Mouse (Mus musculus): ENCODE measurements at regions not wholly inside any gene's neighbourhood (a gene's known extent, or its start where the extent isn't known, plus 50 kb on each side); places are given as distances from the start of the nearest gene placed in this dataset.

DNA sequence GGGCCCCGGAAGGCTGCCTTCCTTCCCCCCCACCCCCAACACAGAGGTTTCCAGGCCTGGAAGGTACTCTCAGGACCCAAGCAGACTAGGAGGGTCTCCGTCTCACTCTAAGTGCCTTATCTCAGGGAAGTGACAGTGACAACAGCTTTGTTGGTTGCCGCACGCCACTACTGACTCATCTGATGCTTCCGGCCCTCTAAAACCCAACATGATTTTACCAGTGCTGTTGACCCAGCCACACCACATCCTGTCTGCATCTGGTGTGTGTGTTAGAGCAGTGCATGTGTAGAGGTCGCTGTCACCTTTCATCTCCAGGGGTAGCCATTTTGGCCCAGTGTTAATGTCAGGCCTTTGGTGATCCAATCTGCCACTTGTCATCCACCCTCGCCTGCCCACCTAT is 206.5 kb downstream of the Rplp1 start:
- no peak for DNase-seq (ENCODE audit: low spot score in 2 of 2)

DNA sequence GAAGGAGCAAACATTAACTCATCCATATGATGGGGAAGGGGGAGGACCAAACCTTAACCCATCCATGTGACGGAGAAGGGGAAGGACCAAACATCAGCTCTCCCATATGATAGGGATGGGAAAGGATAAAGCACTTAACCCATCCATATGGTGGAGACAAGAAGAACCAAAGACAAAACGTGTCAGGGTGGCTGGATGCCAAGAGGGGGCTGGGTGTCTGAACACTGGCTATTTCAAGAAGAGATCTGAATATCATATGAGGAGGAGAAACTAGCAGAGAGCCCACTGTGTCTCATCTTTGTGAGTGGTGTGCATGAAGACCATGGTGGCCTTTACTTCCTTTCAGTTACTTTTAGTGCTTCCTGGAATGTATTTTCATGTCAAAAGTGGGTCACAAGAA is 207.0 kb downstream of the Rplp1 start:
- DNase-seq (ENCODE audit: low spot score in 2 of 2) = no peak

DNA sequence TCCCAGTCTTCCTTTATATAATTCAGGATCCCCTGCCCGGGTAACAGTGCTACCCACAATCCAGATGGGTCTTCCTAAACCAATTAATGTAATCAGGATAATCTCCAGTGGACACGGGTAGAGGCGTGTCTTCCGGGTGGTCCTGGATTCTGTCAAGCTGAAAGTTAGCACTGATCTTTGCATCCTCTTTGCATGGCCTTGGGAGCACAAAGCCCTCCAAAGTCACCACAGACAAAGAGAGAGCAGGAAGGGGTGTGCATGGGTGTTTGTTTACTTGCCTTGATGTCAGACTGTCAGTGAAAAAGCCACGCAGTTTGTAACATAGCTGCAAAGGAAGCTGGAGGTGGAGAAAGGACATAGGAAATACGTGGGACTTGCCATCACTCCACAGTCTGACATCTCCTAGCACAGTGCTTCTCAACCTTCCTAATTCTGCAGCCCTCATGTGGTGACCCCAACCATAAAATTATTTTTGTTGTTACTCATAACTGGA is 208.0 kb downstream of the Rplp1 start:
- DNase-seq (ENCODE audit: low spot score in 2 of 2) = no peak

DNA sequence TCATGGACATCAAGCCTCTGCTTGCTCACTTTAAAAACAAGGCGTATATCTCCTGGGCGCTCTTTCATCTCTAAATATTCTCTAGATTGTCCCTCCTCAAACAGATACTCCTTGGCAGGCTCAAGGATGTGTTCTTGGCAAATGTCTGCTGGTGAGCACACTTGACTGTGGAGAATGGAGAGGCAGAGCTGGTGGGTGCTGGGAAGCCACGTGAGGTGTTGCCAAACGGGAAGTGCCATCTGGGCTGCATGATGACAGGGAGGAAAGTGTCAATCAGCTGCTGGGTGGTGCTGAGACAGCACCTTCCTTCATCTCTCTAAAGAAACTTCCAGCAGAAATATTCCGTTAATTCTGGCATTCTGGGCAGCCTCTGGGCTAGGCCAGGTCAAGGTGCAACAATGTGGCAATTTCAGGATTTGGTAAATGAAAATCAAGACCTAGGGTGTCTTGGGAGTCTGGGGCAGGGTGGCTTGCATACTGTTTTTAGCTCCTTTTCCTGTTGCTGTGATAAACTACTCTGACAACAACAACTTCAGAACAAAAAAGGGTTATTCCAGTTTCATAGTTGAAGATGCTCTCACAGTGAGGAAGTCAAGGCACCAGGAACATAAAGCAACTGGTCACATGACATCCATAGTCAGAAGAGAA is 208.6 kb downstream of the Rplp1 start:
- DNase-seq (ENCODE audit: low spot score in 2 of 2) = peak; percentile 22 to 64

DNA sequence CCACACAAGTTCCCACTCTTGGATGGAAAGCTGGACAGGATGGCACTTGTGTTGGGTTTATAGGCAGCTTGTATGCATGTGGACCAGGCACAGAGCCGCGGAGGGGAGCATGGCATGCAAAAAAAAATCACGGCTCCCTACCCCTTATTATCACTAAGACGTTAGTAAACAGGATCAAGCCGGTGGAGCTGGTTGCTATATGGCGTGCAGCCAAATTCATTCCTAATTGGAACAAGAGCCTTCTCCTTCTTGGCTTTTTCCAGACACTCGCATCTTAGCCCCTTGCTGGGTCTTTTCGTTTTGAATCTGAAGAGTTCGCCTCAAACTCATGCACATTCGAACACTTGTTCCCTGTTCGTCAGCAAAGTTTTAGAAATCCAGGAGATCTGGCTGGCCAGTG is 211.0 kb downstream of the Rplp1 start:
- no peak for DNase-seq (ENCODE audit: low spot score in 2 of 2)

DNA sequence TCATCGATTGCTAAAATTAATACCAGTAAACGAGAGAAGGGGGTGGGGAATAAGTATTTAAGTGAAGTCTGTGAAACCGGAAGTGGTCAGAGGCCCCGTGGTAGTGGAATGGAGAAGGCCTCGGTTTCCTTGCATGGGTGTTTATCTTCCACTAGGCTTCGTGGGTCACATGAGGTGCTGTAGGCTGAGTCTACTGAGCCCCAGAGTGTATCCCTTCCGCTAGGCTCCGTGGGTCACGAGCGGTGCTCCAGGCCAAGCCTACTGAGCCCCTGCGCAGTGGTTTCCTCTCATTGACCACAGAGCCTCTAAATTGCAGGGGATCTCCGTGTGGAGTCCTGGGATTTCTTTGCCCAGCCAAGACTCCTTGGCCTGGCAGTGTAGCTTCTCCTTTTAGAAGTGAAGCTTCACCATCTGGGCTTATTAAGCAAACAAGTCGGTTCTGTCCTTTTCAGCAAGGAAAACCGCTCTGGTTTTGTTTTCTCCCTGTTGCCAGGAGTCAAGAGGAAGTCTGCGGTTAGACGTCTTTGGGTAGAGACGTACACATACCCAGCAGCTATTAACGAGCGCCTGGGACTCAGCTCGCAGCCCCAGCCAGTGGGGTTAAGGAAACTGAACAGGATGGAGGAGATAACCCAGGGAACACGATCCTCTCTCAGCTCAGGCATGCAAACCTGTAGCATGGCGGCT is 211.9 kb downstream of the Rplp1 start:
- DNase-seq (ENCODE audit: low spot score in 2 of 2) = peak in 1 of 2 experiments; percentile 28

DNA sequence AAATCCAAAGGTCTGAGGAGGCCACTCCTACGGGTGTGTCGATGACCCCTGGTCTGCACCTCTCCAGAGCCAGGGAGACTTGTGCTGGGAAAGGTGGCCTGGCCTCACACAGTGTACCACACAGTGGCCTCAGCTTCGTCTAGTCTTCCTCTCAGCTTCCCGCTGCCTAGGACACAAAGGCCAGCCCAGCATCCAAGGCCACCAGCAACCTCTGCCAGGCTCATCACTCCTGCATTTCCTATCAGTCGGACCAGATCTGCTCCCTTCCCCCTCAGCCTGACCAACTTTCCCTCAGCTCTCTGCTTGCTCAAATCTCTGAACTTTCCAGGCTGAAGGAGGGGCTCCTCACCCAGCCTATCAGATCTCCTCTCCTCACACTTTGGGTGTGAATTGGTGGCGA is 213.8 kb downstream of the Rplp1 start:
- DNase-seq (ENCODE audit: low spot score in 2 of 2) = no peak

DNA sequence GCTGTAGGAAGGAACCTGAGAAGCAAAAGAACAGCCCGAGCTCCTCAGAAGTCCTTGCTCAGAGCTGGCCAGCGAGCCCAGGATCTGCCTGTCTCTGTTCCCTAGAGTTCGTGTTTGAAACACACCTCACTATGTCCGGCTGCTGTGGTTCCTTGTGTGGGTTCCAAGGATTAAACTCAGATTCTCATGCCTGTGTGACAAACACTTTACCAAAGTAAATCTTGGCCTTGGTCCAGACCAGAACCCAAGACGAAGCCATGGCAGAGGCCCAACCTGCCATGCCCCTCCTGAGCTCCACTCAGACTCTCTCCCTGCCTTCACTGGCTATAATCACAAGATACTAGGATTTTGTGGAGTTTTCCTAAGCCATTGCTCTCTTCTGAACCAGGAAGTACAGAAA is 214.7 kb downstream of the Rplp1 start:
- DNase-seq (ENCODE audit: low spot score in 2 of 2) = no peak

DNA sequence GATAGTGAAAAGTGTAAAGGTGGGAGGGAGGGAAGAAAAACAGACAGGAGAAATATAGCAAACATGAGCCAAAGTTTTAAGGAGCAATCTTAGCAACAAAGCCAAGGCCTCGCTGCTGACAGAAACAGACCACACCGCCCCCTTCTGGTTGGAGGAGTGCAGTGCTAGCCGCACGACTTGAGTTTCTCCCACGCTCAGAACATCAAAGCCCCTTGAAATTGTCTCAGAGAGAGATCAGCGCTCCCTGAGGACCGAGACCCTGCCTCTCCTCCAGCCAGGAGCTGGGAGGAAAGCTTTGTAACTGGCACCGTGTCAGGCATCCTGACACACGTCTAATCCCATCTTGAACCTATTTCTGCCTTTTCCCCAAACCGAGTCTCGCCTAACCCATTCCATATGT is 216.4 kb downstream of the Rplp1 start:
- DNase-seq (ENCODE audit: low spot score in 2 of 2) = peak in 1 of 2 experiments; percentile 72

DNA sequence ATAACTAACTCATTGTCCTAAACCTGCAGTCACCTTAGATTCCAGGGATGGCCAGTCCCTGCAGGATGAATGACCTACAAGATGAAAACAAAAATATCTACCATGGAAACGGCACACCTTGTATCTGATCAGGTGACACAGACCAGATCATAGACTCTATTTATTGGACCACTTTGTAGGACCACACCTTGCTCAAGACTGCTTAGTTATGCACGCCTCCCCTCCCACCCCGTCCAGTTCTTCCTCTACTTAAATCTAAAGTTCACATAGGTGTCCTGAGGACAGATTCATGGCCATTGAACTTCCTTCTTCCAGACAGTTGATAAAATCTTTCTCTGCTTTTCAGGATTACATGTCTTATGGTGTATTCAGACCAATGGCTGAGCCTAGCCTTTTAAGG is 217.5 kb downstream of the Rplp1 start:
- no peak for DNase-seq (ENCODE audit: low spot score in 2 of 2)

DNA sequence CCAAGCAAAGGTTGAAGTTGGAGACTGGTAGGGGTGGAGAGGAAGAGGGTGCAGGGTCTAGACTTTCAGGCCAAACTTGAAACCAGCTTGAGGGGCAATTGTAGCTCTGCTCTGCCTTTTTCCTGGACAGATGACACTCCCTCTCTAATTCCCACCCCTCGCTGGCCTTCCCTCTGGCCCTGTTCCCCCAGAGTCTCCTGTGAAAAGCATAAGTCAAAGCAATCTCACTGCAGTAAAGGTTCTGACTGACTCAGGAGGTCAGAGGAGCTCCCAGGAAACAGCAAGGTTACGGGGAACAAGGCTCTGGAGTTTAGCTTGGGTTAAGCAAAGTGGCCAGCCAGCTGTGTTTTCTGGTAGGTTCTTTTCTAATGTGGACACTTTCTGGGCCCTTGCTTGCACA is 218.5 kb downstream of the Rplp1 start:
- no peak for DNase-seq (ENCODE audit: low spot score in 2 of 2)

DNA sequence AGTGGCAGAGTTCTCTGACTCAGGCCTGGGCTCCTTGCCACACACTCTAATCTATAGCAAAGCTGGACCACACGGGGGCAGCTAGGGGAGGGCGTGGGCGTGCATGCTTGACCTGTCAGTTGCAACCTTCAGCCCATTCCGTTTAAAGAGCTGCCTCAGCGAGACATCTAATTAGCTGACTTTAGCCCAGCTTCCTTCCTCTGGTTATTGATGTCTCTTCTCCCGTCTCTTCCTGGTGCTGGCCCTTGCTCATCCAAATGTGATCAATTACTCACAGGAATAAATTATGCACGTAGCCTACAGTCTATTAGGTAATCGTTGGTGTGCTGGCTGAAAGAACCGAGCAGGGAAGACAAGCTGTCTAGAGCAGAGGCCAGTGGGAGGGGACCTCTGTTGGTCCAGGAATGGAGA is 219.0 kb downstream of the Rplp1 start:
- DNase-seq (ENCODE audit: low spot score in 2 of 2) = no peak

DNA sequence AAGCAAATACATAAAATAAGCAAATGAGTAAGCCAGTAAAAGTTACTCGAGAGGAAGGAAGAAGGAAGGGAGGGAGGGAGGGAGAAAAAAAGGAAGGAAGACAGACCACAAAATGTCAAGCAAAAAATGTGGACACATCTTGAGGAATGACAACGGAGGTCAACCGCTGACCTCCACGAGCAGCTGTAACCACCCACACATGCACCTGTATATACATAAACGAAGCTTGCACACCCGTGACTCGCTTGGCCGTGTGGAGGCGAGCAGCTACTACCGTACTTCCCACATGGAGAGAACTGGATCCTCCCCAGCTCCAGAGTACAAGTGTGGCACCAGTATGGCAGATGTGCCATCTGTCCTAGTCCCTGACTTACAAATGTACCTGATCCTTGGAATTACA is 220.1 kb downstream of the Rplp1 start:
- peak in 1 of 2 experiments; percentile 19 for DNase-seq (ENCODE audit: low spot score in 2 of 2)

DNA sequence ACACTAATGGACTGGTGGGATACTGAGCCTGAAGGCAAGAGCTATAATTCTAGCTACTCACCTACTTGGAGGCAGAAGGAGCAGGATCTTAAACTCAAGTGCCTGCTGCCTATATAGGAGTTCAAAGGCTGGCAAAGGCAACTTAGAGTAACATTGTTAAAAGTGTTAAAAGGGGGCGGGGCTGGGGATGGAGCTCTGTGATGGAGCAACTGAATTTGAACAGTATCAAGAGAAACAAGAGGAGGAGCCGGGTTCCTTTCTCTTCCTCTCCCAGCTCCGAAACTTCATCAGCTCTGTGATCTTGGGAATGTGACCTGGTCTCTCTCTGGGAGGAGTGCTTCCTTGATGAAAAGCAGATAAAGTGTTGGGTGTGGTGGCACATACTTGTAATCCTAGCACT is 223.6 kb downstream of the Rplp1 start:
- DNase-seq (ENCODE audit: low spot score in 2 of 2) = no peak

DNA sequence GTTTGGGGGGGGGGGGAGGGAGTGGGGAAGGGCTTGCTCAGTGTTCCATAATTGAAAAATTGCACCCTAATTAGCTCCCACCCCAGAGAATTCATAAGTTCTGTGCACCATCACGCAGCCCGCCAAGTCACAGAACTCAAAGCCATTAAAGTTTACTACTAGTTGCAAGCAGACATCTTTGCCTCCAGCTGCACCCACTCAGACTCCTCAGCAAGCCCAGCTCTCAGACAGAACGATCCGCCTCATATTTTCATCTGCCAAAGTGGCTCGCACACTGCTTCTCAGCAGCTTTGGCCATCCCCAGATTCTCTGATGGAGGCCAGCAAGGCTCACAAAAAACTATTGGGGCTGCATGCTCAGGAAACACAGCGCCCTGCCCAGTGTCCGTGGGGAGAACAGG is 224.4 kb downstream of the Rplp1 start:
- DNase-seq (ENCODE audit: low spot score in 2 of 2) = no peak

DNA sequence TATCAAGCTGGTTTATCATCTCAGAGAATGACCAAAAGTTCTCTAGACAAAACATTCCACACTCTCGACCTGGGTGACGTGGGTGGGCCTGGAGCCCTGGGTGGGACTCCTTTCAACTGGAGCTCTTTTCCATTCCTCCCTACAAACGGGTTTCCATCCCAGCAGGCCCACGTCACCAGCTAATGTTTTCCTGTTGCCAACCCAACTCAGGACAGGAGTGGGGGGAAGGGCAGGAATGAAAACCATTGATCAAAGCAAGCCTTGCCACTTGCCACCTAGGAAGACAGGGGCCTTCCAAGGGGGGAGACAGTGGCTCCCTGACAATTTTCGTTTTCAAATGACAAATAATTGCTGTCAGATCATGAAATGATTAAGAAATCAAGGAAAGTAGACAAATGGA is 224.8 kb downstream of the Rplp1 start:
- no peak for DNase-seq (ENCODE audit: low spot score in 2 of 2)

DNA sequence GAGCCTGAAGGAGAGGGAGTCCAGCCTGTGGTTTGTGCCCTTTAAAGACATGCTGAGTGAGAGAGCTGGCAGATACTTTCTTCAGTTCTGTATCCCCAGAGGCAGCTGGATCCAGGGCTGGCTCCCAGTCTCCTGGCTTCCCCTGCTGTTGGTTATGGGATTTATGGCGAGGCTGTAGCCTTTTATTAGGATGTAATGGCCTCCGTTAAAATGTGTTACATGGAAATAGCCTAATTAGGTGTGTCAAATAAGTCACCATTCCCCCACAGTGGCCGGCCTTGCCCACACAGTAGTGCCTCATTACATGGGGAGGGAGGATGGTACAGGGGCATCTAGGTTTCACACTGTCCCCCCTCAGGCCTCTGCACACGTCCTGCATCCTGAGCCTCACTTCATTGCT is 230.8 kb downstream of the Rplp1 start:
- no peak for DNase-seq (ENCODE audit: low spot score in 2 of 2)

DNA sequence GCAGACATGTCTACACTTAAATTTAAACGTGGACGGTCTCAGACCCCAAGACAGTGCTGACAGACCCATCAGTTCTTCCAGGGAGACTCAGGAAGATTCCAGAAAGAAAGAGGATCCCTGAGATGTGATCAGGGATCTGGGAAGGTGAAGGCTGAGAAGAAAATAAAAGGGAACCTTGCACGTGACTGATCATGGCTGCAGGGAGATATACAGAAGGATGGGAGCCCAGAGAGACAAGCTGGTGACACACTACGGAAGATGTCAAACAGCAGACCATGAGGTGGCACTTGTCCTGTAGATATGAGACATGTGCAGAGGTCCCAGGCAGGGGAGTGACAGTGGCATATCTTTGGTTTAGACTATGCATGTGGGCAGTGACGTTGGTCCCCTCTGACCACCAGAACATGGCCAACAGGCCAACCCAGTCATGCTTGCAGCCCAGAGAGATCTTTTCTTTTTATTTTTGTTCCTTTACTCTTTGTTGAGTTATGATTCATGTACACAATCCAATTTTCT is 231.5 kb downstream of the Rplp1 start:
- DNase-seq (ENCODE audit: low spot score in 2 of 2) = no peak

DNA sequence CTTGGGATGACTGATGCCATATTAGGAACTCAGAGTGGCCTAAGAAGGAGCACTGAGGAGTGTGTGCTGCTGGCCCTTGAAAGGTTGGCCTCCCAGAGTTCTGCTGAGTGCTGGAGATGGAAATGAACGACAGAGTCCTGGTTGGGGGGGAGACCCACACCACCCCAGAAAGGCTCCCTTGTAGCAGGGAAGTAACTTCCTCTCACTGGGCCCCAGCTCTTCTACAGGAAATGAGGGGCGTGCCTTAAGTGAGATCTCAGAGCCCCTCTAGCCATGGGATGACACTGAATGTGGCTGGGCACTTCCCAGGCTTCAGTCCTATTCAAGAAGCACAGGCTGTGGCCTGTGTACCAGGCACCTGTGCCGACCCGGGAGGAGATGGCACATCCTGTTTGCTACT is 232.0 kb downstream of the Rplp1 start:
- no peak for DNase-seq (ENCODE audit: low spot score in 2 of 2)

DNA sequence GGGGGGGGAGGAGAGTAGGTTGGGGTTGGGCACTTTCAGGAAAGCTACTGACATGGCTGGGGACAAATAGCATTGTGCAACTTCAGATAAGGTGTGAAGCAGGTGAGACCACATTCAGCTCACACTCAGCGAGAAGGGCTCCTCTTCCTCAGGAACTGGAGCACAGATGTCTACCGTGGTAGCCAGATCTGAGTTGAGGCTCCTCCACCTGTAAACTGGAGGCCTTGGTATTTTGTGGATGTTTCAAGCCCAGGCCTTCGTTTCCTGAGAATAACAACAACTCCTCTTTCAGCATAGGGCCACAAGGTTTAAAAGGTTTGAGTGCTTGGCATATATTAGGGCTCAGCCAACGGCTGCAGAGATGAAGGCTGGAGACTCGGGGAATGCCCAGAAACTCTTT is 232.9 kb downstream of the Rplp1 start:
- no peak for DNase-seq (ENCODE audit: low spot score in 2 of 2)

DNA sequence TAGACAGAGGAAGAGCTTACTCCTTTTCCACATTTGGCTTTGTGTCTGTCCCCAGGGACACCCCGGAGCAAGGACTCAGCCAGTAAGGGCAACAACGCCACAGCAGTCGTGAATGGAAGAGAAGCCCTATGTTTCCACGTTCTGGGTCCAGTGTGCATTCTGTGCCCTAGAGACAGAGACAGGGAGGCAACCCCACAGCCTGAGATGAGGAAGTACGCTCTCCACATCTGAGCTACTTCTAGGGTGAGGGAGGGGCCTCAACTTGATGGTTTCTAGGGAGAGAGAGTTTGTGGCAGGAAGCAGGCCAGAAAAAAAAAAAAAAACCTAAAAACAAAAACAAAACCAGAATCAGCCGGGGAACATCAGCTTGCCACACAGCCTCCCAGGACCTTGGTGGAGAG is 233.4 kb downstream of the Rplp1 start:
- no peak for DNase-seq (ENCODE audit: low spot score in 2 of 2)

DNA sequence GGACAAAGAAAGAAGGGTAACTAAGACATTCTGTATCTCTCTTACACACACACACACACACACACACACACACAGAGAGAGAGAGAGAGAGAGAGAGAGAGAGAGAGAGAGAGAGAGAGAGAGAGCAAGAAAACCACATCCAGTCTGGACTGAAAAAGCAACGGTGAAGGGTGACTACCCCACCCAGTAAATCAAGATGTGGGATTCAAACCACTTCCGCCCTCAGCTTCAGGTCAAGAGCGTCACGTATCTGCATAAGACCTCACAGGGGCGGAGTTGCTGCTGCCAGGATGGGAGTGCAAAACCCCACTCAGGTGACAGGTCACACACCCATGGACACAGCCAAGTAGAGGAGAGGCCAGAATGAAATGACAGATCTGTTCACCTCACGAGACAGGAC is 234.7 kb downstream of the Rplp1 start:
- no peak for DNase-seq (ENCODE audit: low spot score in 2 of 2)

DNA sequence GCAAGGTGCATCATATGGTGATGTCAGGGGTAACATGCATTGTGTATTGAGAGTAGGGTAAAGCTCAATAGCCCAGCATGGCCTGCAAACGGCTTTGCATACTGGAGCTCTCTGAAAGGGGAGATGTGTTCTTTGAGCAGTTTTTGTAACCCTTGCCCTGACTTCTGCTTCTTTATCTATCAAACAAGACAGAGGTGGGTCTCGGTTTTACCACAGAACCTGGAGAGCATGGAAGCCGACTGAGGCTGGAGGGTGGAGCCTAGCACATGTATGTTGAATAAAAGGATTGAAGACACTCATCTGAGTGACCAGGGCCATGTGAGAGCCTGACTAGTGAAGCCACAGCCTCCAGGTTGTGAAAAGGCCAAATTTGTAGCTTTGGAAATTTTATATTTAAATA is 236.7 kb downstream of the Rplp1 start:
- DNase-seq (ENCODE audit: low spot score in 2 of 2) = no peak
